Mouse (Mus musculus) liver, embryonic 12.5 days (tissue): ENCODE results near the gene Aldh1a1. TPM values are rescaled to one million over a fixed set of nuclear protein-coding genes. Genes with fewer than 3 reads are reported as not detected.
"Not testable (repeated sequence)": the region's sequence is repeated elsewhere in the genome, so short reads cannot be mapped to it uniquely, and the experiment has no call there.

Experiments
- ATAC-seq: fragments of 200-750 bp; cut with Nextera tagmentation; 2 replicates; pipeline ENCODE4 v1.8.0; 2017; ENCODE audit warnings: moderate number of reproducible peaks, mild to moderate bottlenecking, moderate library complexity
- H3K27ac ChIP-seq: fragments of 300-500 bp; sonication (generic); 2 replicates; pipeline ENCODE4 v1.5.1; 2016; ENCODE audit warnings: mild to moderate bottlenecking
- H3K27me3 ChIP-seq: fragments of 300-500 bp; sonication (generic); replicated peaks from 2 replicates; pipeline ENCODE4 v1.6.1; 2016; ENCODE audit warnings: mild to moderate bottlenecking, moderate library complexity
- H3K36me3 ChIP-seq: fragments of 300-500 bp; sonication (generic); 2 replicates; pipeline ENCODE4 v1.6.1; 2016; ENCODE audit warnings: mild to moderate bottlenecking, moderate library complexity
- H3K4me1 ChIP-seq: fragments of 300-500 bp; sonication (generic); 2 replicates; pipeline ENCODE4 v1.6.1; 2016
- H3K4me2 ChIP-seq: fragments of 300-500 bp; sonication (generic); 2 replicates; pipeline ENCODE4 v1.6.1; 2016; ENCODE audit warnings: mild to moderate bottlenecking, moderate library complexity
- H3K4me3 ChIP-seq: fragments of 300-500 bp; sonication (generic); 2 replicates; pipeline ENCODE4 v1.5.1; 2016; ENCODE audit warnings: mild to moderate bottlenecking, moderate library complexity
- H3K9ac ChIP-seq: fragments of 300-500 bp; sonication (generic); 2 replicates; pipeline ENCODE4 v1.6.1; 2016; ENCODE audit warnings: mild to moderate bottlenecking, moderate library complexity
- H3K9me3 ChIP-seq: fragments of 300-500 bp; sonication (generic); replicated peaks from 2 replicates; pipeline ENCODE4 v1.6.1; 2016; ENCODE audit warnings: mild to moderate bottlenecking, moderate library complexity
- WGBS: fragments of 180-500 bp; shearing (Covaris S2); methylation state at CpG from one replicate; pipeline ENCODE4 v1.1.7; 2016; ENCODE audit not compliant: insufficient replicate concordance; 5-methylcytosine and 5-hydroxymethylcytosine counted together
- polyA plus RNA-seq: library from polyadenylated mRNA; unstranded; fragments of >200 nt; fragmentation: Nextera tagmentation; extraction: Ambion mirVana; gene quantifications from 2 replicates; pipeline ENCODE4 v1.2.1, GENCODE M21; 2016

Gene Aldh1a1
- polyA plus RNA-seq, 1 experiment from 2014 or later, result 0.57 TPM

- Histone ChIP-seq H3K36me3 (no peaks in the 10 kb centered on the region), H3K9ac (no peak overlapping the region), H3K27me3 (no peaks in the 10 kb centered on the region), H3K9me3 (no peaks in the 10 kb centered on the region), H3K4me3 (no peak overlapping the region), H3K27ac (no peak overlapping the region), H3K4me2 (no peak overlapping the region), H3K4me1 (no peaks in the 10 kb centered on the region)
- ATAC-seq, result no peak
- WGBS, result 68% methylated on average over 3 of the region's 3 CpGs
These were observed 24.0 kb downstream of the Aldh1a1 start for GRCm38 (mm10) chr19:20516481-20516880.

GRCm38 (mm10) chr19:20529156-20529555, 36.6 kb downstream of the Aldh1a1 start:
- not testable (repeated sequence) for H3K27me3 ChIP-seq, H3K4me3 ChIP-seq, H3K4me1 ChIP-seq, H3K9ac ChIP-seq, H3K36me3 ChIP-seq, H3K4me2 ChIP-seq, H3K9me3 ChIP-seq, H3K27ac ChIP-seq, ATAC-seq
- WGBS, result 74% methylated on average over 11 of the region's 11 CpGs

DNA sequence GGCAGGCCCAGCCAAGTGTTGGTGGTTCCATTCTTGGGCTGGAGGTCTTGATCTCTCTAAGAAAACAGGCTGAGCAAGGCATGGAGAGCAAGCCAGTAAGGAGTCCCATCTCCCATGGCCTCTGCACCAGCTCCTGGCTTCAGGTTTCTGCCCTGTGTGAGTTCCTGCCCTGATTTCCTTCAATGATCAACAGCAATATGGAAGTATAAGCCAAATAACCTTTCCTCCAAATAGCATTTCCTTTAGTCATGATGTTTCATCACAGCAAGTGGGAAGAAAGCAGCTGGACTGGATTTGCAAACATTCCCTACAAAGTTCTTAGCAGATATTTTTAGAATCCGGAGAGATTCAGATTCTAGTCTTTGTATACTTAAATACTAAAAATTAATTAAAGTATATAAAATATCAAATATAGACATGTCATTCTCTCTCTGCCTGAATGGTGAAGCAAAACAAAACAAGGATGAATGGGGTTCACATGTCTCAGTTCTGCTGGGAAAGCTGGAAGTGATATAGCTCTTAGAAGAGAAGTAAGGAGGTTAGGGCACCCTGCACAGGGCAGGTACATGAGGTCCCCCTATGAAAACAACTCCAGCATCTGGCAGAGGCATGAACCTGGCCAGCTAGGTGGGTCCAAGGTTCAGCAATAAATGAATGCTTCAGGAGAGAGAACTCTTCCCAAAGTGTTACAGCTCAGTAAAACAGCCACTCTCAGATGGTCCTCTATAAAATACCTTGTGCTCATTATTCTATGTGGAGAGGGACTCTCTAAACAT, 37.6 kb downstream of the Aldh1a1 start:
- ATAC-seq, result no peak
- Histone ChIP-seq H3K4me3 (no peak overlapping the region), H3K36me3 (no peaks in the 10 kb centered on the region), H3K9me3 (no peaks in the 10 kb centered on the region), H3K9ac (no peak overlapping the region), H3K4me1 (no peaks in the 10 kb centered on the region), H3K4me2 (no peak overlapping the region), H3K27me3 (no peaks in the 10 kb centered on the region), H3K27ac (no peak overlapping the region)
- 79% methylated on average over 1 of the region's 1 CpGs for WGBS

DNA sequence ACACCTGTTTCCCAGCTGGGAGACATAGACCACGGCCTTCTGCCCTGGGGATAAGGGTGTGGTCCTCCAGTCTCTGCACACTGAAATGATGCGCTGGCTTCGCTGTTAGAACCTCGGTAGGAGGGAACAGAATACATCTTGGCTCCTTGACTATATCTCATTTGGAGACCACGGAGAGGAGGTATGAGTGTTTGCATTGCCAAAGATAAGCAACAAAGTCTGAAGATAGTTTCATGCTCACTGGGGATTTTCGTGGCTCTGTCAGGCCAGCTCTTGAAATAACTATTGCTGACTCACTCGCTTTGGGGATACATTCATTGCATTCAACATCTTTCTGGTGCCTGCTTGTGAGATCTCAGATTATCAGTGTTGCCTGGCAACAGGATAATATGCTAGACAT, 44.0 kb downstream of the Aldh1a1 start:
- Histone ChIP-seq H3K4me2 (no peak overlapping the region), H3K9ac (no peak overlapping the region), H3K9me3 (no peaks in the 10 kb centered on the region), H3K27ac (no peak overlapping the region), H3K4me3 (no peak overlapping the region), H3K36me3 (no peaks in the 10 kb centered on the region), H3K27me3 (no peaks in the 10 kb centered on the region), H3K4me1 (no peaks in the 10 kb centered on the region)
- 51% methylated on average over 7 of the region's 7 CpGs for WGBS
- ATAC-seq, result no peak

- Histone ChIP-seq H3K27me3 (no peaks in the 10 kb centered on the region), H3K4me1 (no peaks in the 10 kb centered on the region), H3K36me3 (no peaks in the 10 kb centered on the region), H3K9me3 (no peaks in the 10 kb centered on the region), H3K27ac (no peak overlapping the region), H3K9ac (no peak overlapping the region), H3K4me2 (no peak overlapping the region), H3K4me3 (no peak overlapping the region)
- 48% methylated on average over 4 of the region's 4 CpGs for WGBS
- ATAC-seq, result no peak
These were observed 48.5 kb downstream of the Aldh1a1 start for GRCm38 (mm10) chr19:20541044-20541443.

- 61% methylated on average over 1 of the region's 1 CpGs for whole genome bisulfite sequencing
- Histone ChIP-seq H3K4me3 (no peak overlapping the region), H3K4me2 (no peak overlapping the region), H3K4me1 (no peaks in the 10 kb centered on the region), H3K27me3 (no peaks in the 10 kb centered on the region), H3K9me3 (no peaks in the 10 kb centered on the region), H3K9ac (no peak overlapping the region), H3K27ac (no peak overlapping the region), H3K36me3 (no peaks in the 10 kb centered on the region)
- ATAC-seq, result no peak
These were observed 49.4 kb downstream of the Aldh1a1 start for GRCm38 (mm10) chr19:20541924-20542323.

GRCm38 (mm10) chr19:20543816-20544215, 51.3 kb downstream of the Aldh1a1 start:
- Histone ChIP-seq H3K4me3 (no peak overlapping the region), H3K4me1 (no peaks in the 10 kb centered on the region), H3K9ac (no peak overlapping the region), H3K9me3 (no peaks in the 10 kb centered on the region), H3K4me2 (no peak overlapping the region), H3K36me3 (no peaks in the 10 kb centered on the region), H3K27ac (no peak overlapping the region), H3K27me3 (no peaks in the 10 kb centered on the region)
- 38% methylated on average over 1 of the region's 1 CpGs for WGBS
- ATAC-seq, result no peak

DNA sequence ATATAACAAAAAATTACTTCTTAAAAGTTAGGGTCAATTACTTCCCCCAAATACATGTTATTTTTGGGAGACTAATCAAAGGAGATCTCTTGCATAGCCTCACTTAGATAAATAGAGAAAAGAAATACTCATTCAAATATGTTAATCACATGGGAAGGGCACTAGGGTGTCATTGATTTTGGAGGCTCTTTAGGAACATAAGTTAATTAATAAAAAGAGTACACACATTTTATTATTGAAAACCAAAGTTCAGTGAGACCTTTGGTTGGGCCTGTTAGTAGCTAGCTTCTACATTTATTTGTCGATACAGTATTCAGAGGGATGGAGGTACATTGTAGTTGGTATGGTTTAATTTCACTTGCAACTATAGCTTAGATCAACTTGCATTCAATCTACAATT, 52.4 kb downstream of the Aldh1a1 start:
- Histone ChIP-seq H3K9me3 (no peaks in the 10 kb centered on the region), H3K9ac (no peak overlapping the region), H3K4me3 (no peak overlapping the region), H3K27me3 (no peaks in the 10 kb centered on the region), H3K4me1 (no peaks in the 10 kb centered on the region), H3K36me3 (no peaks in the 10 kb centered on the region), H3K4me2 (no peak overlapping the region), H3K27ac (no peak overlapping the region)
- 69% methylated on average over 1 of the region's 1 CpGs for WGBS
- no peak for ATAC-seq

DNA sequence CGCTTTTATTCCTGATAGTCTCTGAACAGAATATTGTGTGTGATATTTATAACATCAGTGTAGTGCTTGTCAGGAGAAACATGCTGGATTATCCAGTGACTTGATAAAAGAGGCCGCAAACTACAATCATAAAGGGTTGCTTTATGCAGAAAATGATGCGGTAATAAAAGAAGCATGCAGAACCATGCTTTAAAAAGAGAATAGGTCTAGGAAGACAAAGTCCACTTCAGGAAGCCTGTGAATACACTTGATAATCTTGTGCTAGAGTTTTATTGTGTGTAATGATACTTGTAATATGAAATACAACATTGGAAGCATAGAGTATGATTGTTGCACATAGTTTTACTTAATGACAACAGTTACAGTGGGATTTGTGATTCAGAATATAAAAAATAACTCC, 54.5 kb downstream of the Aldh1a1 start:
- 71% methylated on average over 3 of the region's 3 CpGs for WGBS
- Histone ChIP-seq H3K9me3 (no peaks in the 10 kb centered on the region), H3K36me3 (no peaks in the 10 kb centered on the region), H3K9ac (no peak overlapping the region), H3K4me1 (no peaks in the 10 kb centered on the region), H3K4me3 (no peak overlapping the region), H3K4me2 (no peak overlapping the region), H3K27ac (no peak overlapping the region), H3K27me3 (no peaks in the 10 kb centered on the region)
- ATAC-seq, result no peak

GRCm38 (mm10) chr19:20549409-20549808, 56.9 kb downstream of the Aldh1a1 start:
- Histone ChIP-seq H3K4me3 (no peak overlapping the region), H3K4me2 (no peak overlapping the region), H3K9me3 (no peaks in the 10 kb centered on the region), H3K27me3 (no peaks in the 10 kb centered on the region), H3K27ac (no peak overlapping the region), H3K4me1 (no peaks in the 10 kb centered on the region), H3K36me3 (no peaks in the 10 kb centered on the region), H3K9ac (no peak overlapping the region)
- no peak for ATAC-seq
- WGBS, result 78% methylated on average over 1 of the region's 1 CpGs

DNA sequence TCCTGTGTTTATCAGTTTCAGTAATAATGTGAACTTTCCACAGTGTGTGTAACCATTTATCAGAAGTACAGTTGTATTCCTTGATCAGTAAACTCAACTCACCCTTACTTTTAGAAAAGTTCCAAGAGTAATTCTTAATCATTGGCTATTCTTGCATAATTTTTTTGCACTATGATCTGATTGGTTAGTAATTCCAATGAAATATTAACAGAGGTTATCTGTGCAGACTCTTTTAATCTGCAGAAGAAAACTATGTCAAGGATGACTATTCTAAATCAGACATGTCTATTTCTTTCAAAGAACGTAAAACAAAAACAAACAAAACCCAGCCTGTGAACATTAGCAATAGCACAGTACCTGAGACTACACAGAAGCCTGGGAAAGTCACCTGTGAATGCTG, 62.9 kb downstream of the Aldh1a1 start:
- ATAC-seq, result no peak
- H3K4me1 ChIP-seq, result peaks cover 10% of the 10 kb centered on the region
- no peaks in the 10 kb centered on the region for H3K36me3 ChIP-seq
- H3K4me2 ChIP-seq, result no peak overlapping the region
- 60% methylated on average over 1 of the region's 1 CpGs for WGBS
- no peak overlapping the region for H3K27ac ChIP-seq
- H3K9me3 ChIP-seq, result no peaks in the 10 kb centered on the region
- no peak overlapping the region for H3K4me3 ChIP-seq
- H3K9ac ChIP-seq, result no peak overlapping the region
- H3K27me3 ChIP-seq, result no peaks in the 10 kb centered on the region

- no peaks in the 10 kb centered on the region for H3K36me3 ChIP-seq
- H3K9ac ChIP-seq, result no peak overlapping the region
- no peak for ATAC-seq
- H3K4me2 ChIP-seq, result no peak overlapping the region
- H3K27me3 ChIP-seq, result no peaks in the 10 kb centered on the region
- 82% methylated on average over 4 of the region's 4 CpGs for WGBS
- H3K4me1 ChIP-seq, result peaks cover 10% of the 10 kb centered on the region
- H3K9me3 ChIP-seq, result no peaks in the 10 kb centered on the region
- H3K27ac ChIP-seq, result no peak overlapping the region
- H3K4me3 ChIP-seq, result no peak overlapping the region
These were observed 64.7 kb downstream of the Aldh1a1 start for GRCm38 (mm10) chr19:20557211-20557610.

DNA sequence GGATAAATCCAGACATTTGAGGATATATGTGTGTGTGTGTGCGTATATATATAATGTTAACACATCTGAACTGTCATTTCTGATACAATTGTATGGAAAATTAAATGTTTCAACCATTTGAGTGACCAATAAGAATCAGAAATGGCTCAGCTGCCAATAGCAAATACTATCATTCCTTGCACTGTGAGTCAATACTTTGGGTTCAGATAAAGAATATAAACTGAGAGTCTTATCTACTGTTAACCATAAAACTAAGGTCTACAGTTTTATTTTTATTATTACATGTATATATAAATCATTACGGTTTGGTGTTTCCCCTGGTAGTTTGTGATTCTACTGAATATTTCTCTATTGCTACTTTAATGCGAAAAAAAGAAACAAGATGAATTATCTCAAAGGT, 65.6 kb downstream of the Aldh1a1 start:
- 74% methylated on average over 3 of the region's 3 CpGs for WGBS

More for the DNA sequence above, 65.6 kb downstream of the Aldh1a1 start:
- no peak overlapping the region for H3K4me2 ChIP-seq
- no peaks in the 10 kb centered on the region for H3K9me3 ChIP-seq
- H3K27ac ChIP-seq, result no peak overlapping the region
- no peak overlapping the region for H3K9ac ChIP-seq
- H3K36me3 ChIP-seq, result no peaks in the 10 kb centered on the region
- peaks cover 10% of the 10 kb centered on the region for H3K4me1 ChIP-seq
- H3K27me3 ChIP-seq, result no peaks in the 10 kb centered on the region
- ATAC-seq, result no peak
- H3K4me3 ChIP-seq, result no peak overlapping the region
